Mouse (Mus musculus): Measurements from ENCODE around the gene Gm4952. TPM values are rescaled to one million over a fixed set of nuclear protein-coding genes. Genes with fewer than 3 reads are reported as not detected.

Gm4952 gene
- polyA plus RNA-seq, 1 experiment = 0.16 TPM

GRCm38 (mm10) chr19:12595135-12595529 lies 4.6 kb upstream of the Gm4952 start:
- no peak overlapping the region for H3K27ac ChIP-seq (ENCODE audit: insufficient read depth, low read length)
- WGBS = 53% methylated on average over 2 of the region's 2 CpGs
- no peaks in the 10 kb centered on the region for H3K27me3 ChIP-seq (ENCODE audit: control insufficient read depth, insufficient read depth, low read length)
- DNase-seq = no peak
- TF ChIP-seq CTCF (IDR thresholded peaks at IDR 0.05; ENCODE audit: borderline replicate concordance, insufficient read depth, low read depth, low read length) (no peak), POLR2A (IDR thresholded peaks at IDR 0.05; ENCODE audit: borderline replicate concordance, insufficient read depth, low read length) (no peak)
- no peaks in the 10 kb centered on the region for H3K4me1 ChIP-seq (ENCODE audit: control insufficient read depth, insufficient read depth, low read length)
- H3K4me3 ChIP-seq (replicated peaks; ENCODE audit: insufficient read depth, low read depth, low read length) = peak overlapping the region; percentile 68

- peak; percentile 64 to 76 for DNase-seq
- H3K27me3 ChIP-seq (ENCODE audit: control insufficient read depth, insufficient read depth, low read length) = no peaks in the 10 kb centered on the region
- peak overlapping the region; percentile 68 for H3K4me3 ChIP-seq (replicated peaks; ENCODE audit: insufficient read depth, low read depth, low read length)
- under 1% methylated on average over 49 of the region's 49 CpGs for WGBS
- H3K4me1 ChIP-seq (ENCODE audit: control insufficient read depth, insufficient read depth, low read length) = no peaks in the 10 kb centered on the region
- TF ChIP-seq POLR2A (IDR thresholded peaks at IDR 0.05; ENCODE audit: borderline replicate concordance, insufficient read depth, low read length) (peak; percentile 62; the same call in 1 of the 2 replicates), CTCF (IDR thresholded peaks at IDR 0.05; ENCODE audit: borderline replicate concordance, insufficient read depth, low read depth, low read length) (peak; percentile 47)
- H3K27ac ChIP-seq (ENCODE audit: insufficient read depth, low read length) = 0 out of 2 replicates have a peak overlapping the region, but pooled peaks have one; percentile 29
Measured at GRCm38 (mm10) chr19:12595530-12596289, 4.1 kb upstream of the Gm4952 start.

- Histone ChIP-seq H3K27me3 (ENCODE audit: control insufficient read depth, insufficient read depth, low read length) (no peaks in the 10 kb centered on the region), H3K4me3 (replicated peaks; ENCODE audit: insufficient read depth, low read depth, low read length) (peak overlapping the region; percentile 68), H3K27ac (ENCODE audit: insufficient read depth, low read length) (0 out of 2 replicates have a peak overlapping the region, but pooled peaks have one; percentile 29), H3K4me1 (ENCODE audit: control insufficient read depth, insufficient read depth, low read length) (no peaks in the 10 kb centered on the region)
- TF ChIP-seq CTCF (IDR thresholded peaks at IDR 0.05; ENCODE audit: borderline replicate concordance, insufficient read depth, low read depth, low read length) (no peak), POLR2A (IDR thresholded peaks at IDR 0.05; ENCODE audit: borderline replicate concordance, insufficient read depth, low read length) (no peak)
- WGBS = 18% methylated on average over 23 of the region's 23 CpGs
- DNase-seq = peak; percentile 28 to 50
Measured at GRCm38 (mm10) chr19:12596290-12597072, 3.3 kb upstream of the Gm4952 start.

- Histone ChIP-seq H3K4me3 (replicated peaks; ENCODE audit: insufficient read depth, low read depth, low read length) (no peak overlapping the region), H3K27me3 (ENCODE audit: control insufficient read depth, insufficient read depth, low read length) (no peaks in the 10 kb centered on the region), H3K4me1 (ENCODE audit: control insufficient read depth, insufficient read depth, low read length) (no peaks in the 10 kb centered on the region), H3K27ac (ENCODE audit: insufficient read depth, low read length) (no peak overlapping the region)
- DNase-seq = peak in 1 of 2 experiments; percentile 10
- 44% methylated on average over 3 of the region's 3 CpGs for WGBS
- TF ChIP-seq POLR2A (IDR thresholded peaks at IDR 0.05; ENCODE audit: borderline replicate concordance, insufficient read depth, low read length) = no peak
- no peak for TF ChIP-seq CTCF (IDR thresholded peaks at IDR 0.05; ENCODE audit: borderline replicate concordance, insufficient read depth, low read depth, low read length)
Measured at GRCm38 (mm10) chr19:12597073-12597405, 2.7 kb upstream of the Gm4952 start.

GRCm38 (mm10) chr19:12598674-12599073 lies 1.1 kb upstream of the Gm4952 start:
- H3K4me1 ChIP-seq (ENCODE audit: control insufficient read depth, insufficient read depth, low read length) = no peaks in the 10 kb centered on the region
- no peak overlapping the region for H3K27ac ChIP-seq (ENCODE audit: insufficient read depth, low read length)
- no peak for TF ChIP-seq CTCF (IDR thresholded peaks at IDR 0.05; ENCODE audit: borderline replicate concordance, insufficient read depth, low read depth, low read length)
- no peak for TF ChIP-seq POLR2A (IDR thresholded peaks at IDR 0.05; ENCODE audit: borderline replicate concordance, insufficient read depth, low read length)
- 71% methylated on average over 3 of the region's 3 CpGs for WGBS
- no peak overlapping the region for H3K4me3 ChIP-seq (replicated peaks; ENCODE audit: insufficient read depth, low read depth, low read length)
- no peaks in the 10 kb centered on the region for H3K27me3 ChIP-seq (ENCODE audit: control insufficient read depth, insufficient read depth, low read length)
- DNase-seq = no peak

- DNase-seq = no peak
- H3K4me3 ChIP-seq (replicated peaks; ENCODE audit: insufficient read depth, low read depth, low read length) = no peak overlapping the region
- H3K27me3 ChIP-seq (ENCODE audit: control insufficient read depth, insufficient read depth, low read length) = no peaks in the 10 kb centered on the region
- H3K4me1 ChIP-seq (ENCODE audit: control insufficient read depth, insufficient read depth, low read length) = no peaks in the 10 kb centered on the region
- 44% methylated on average over 2 of the region's 2 CpGs for WGBS
- TF ChIP-seq POLR2A (IDR thresholded peaks at IDR 0.05; ENCODE audit: borderline replicate concordance, insufficient read depth, low read length) = no peak
- no peak for TF ChIP-seq CTCF (IDR thresholded peaks at IDR 0.05; ENCODE audit: borderline replicate concordance, insufficient read depth, low read depth, low read length)
- H3K27ac ChIP-seq (ENCODE audit: insufficient read depth, low read length) = no peak overlapping the region
Measured at GRCm38 (mm10) chr19:12600684-12601480, 1.1 kb downstream of the Gm4952 start.

GRCm38 (mm10) chr19:12608336-12608735 lies 8.6 kb downstream of the Gm4952 start:
- no peaks in the 10 kb centered on the region for H3K4me1 ChIP-seq (ENCODE audit: control insufficient read depth, insufficient read depth, low read length)
- no peak overlapping the region for H3K27ac ChIP-seq (ENCODE audit: insufficient read depth, low read length)
- DNase-seq = no peak
- H3K4me3 ChIP-seq (replicated peaks; ENCODE audit: insufficient read depth, low read depth, low read length) = no peak overlapping the region
- TF ChIP-seq CTCF (IDR thresholded peaks at IDR 0.05; ENCODE audit: borderline replicate concordance, insufficient read depth, low read depth, low read length) (no peak), POLR2A (IDR thresholded peaks at IDR 0.05; ENCODE audit: borderline replicate concordance, insufficient read depth, low read length) (no peak)
- no peaks in the 10 kb centered on the region for H3K27me3 ChIP-seq (ENCODE audit: control insufficient read depth, insufficient read depth, low read length)

Measured in cerebellum, adult 2 months (tissue).